Mouse (Mus musculus) right cerebral cortex, postnatal 10 days (tissue): ENCODE data around the gene Gm20869.
"Not testable (repeated sequence)": the region's sequence is repeated elsewhere in the genome, so short reads cannot be mapped to it uniquely, and the experiment has no call there.

Source experiments
- DNase-seq, 2 experiments: peaks; one replicate each; pipeline ENCODE4 v3.0.0; 2021; ENCODE audit warnings: low spot score in 2 of 2

The Gm20869 gene

GRCm38 (mm10) chrY:71469149-71469548 lies at the start of gene Gm20869:
Gm20869 (plus strand) TSS chrY:71469449.
- not testable (repeated sequence) for DNase-seq
